Mouse (Mus musculus) lung, adult 2 months (tissue): ENCODE results near the gene Smarca2.

Experiments
- CTCF ChIP-seq: fragments of 200-500 bp; IDR thresholded peaks from 2 replicates; pipeline ENCODE4 v1.5.1; 2011; ENCODE audit warnings: mild to moderate bottlenecking, low read length, control low read depth; ENCODE audit not compliant: insufficient read depth
- POLR2A ChIP-seq: fragments of 200-500 bp; IDR thresholded peaks from 2 replicates; pipeline ENCODE4 v1.6.1; 2011; ENCODE audit warnings: low read depth, mild to moderate bottlenecking, control low read depth, low read length, borderline replicate concordance; ENCODE audit errors: extremely low read depth

GRCm38 (mm10) chr19:26794315-26794714 is 189.5 kb downstream of the Smarca2 start:
- no peak for TF ChIP-seq POLR2A
- no peak for TF ChIP-seq CTCF
